Mouse (Mus musculus) right cerebral cortex, postnatal 36 days (tissue): ENCODE data around the gene Glrb.
A peak's percentile ranks its signal among the peaks of the same experiment; 100 is the strongest.

ENCODE experiments used
- DNase-seq, 2 experiments: peaks; one replicate each; pipeline ENCODE4 v3.0.0; 2022; ENCODE audit warnings: low spot score in 2 of 2, mixed read lengths in 1 of 2

The Glrb gene

GRCm38 (mm10) chr3:80913111-80913778 lies at the start of gene Glrb:
TSS of gene Glrb (minus strand) at chr3:80913660.
- peak; percentile 43 to 49 for DNase-seq

GRCm38 (mm10) chr3:80959965-80960364 lies 46.5 kb upstream of the Glrb start:
- no peak for DNase-seq

- DNase-seq, result peak; percentile 9 to 56
Observed at GRCm38 (mm10) chr3:80958591-80958990, 45.1 kb upstream of the Glrb start.

GRCm38 (mm10) chr3:80913779-80914284 lies 372 bp upstream of the Glrb start:
- no peak for DNase-seq

GRCm38 (mm10) chr3:80894745-80895480 lies 18.5 kb downstream of the Glrb start:
- no peak for DNase-seq

- no peak for DNase-seq
Observed at GRCm38 (mm10) chr3:80894328-80894727, 19.1 kb downstream of the Glrb start.

- no peak for DNase-seq
Observed at GRCm38 (mm10) chr3:80893055-80893690, 20.3 kb downstream of the Glrb start.

- no peak for DNase-seq
Observed at GRCm38 (mm10) chr3:80891087-80891486, 22.4 kb downstream of the Glrb start.

GRCm38 (mm10) chr3:80885174-80885573 lies 28.3 kb downstream of the Glrb start:
- no peak for DNase-seq

GRCm38 (mm10) chr3:80883601-80884000 lies 29.9 kb downstream of the Glrb start:
- no peak for DNase-seq

GRCm38 (mm10) chr3:80880660-80881293 lies 32.7 kb downstream of the Glrb start:
- DNase-seq, result no peak

GRCm38 (mm10) chr3:80878571-80878970 lies 34.9 kb downstream of the Glrb start:
- no peak for DNase-seq

GRCm38 (mm10) chr3:80874690-80875353 lies 38.6 kb downstream of the Glrb start:
- no peak for DNase-seq

GRCm38 (mm10) chr3:80874081-80874480 lies 39.4 kb downstream of the Glrb start:
- no peak for DNase-seq

- no peak for DNase-seq
Observed at GRCm38 (mm10) chr3:80871472-80872171, 41.8 kb downstream of the Glrb start.

GRCm38 (mm10) chr3:80867328-80867727 lies 46.1 kb downstream of the Glrb start:
- peak in 1 of 2 experiments; percentile 26 for DNase-seq

- DNase-seq, result no peak
Observed at GRCm38 (mm10) chr3:80852912-80853507, 60.5 kb downstream of the Glrb start.

- no peak for DNase-seq
Observed at GRCm38 (mm10) chr3:80850947-80851346, 62.5 kb downstream of the Glrb start.

GRCm38 (mm10) chr3:80845634-80846033 lies 67.8 kb downstream of the Glrb start:
- peak in 1 of 2 experiments; percentile 16 for DNase-seq

GRCm38 (mm10) chr3:80839845-80840244 lies 73.6 kb downstream of the Glrb start:
- no peak for DNase-seq
